Mouse (Mus musculus) NIH3T3 (cell line): Measurements from ENCODE around the gene Map4.

Experiments
- DNase-seq: peaks from one replicate; pipeline ENCODE4 v3.0.0-alpha.2; 2012; ENCODE audit warnings: low read depth

The Map4 gene

GRCm38 (mm10) chr9:110001946-110002345 is 70.7 kb downstream of the Map4 start:
- no peak for DNase-seq

- no peak for DNase-seq
These were observed 71.2 kb downstream of the Map4 start for GRCm38 (mm10) chr9:110002413-110002812.

GRCm38 (mm10) chr9:110019224-110019623 is 88.0 kb downstream of the Map4 start:
- DNase-seq: no peak

GRCm38 (mm10) chr9:110020405-110020804 is 89.1 kb downstream of the Map4 start:
- DNase-seq: no peak

GRCm38 (mm10) chr9:110021463-110021862 is 90.2 kb downstream of the Map4 start:
- no peak for DNase-seq

GRCm38 (mm10) chr9:110022151-110022550 is 90.9 kb downstream of the Map4 start:
- peak; percentile 6 for DNase-seq

- DNase-seq: no peak
These were observed 103.8 kb downstream of the Map4 start for GRCm38 (mm10) chr9:110035091-110035490.

GRCm38 (mm10) chr9:110037895-110038294 is 106.6 kb downstream of the Map4 start:
- no peak for DNase-seq

GRCm38 (mm10) chr9:110038485-110038884 is 107.2 kb downstream of the Map4 start:
- no peak for DNase-seq

GRCm38 (mm10) chr9:110044373-110044772 is 113.1 kb downstream of the Map4 start:
- DNase-seq: no peak

GRCm38 (mm10) chr9:110045763-110046377 is 114.6 kb downstream of the Map4 start:
- no peak for DNase-seq

GRCm38 (mm10) chr9:110047260-110047659 is 116.0 kb downstream of the Map4 start:
- DNase-seq: no peak

- peak; percentile 72 for DNase-seq
These were observed 116.6 kb downstream of the Map4 start for GRCm38 (mm10) chr9:110047857-110048256.

GRCm38 (mm10) chr9:110051184-110051583 is 119.9 kb downstream of the Map4 start:
- no peak for DNase-seq

- DNase-seq: no peak
These were observed 120.8 kb downstream of the Map4 start for GRCm38 (mm10) chr9:110051869-110052661.

GRCm38 (mm10) chr9:110052951-110053304 is 121.7 kb downstream of the Map4 start:
- DNase-seq: no peak

- peak; percentile 18 for DNase-seq
These were observed 122.2 kb downstream of the Map4 start for GRCm38 (mm10) chr9:110053305-110054079.

GRCm38 (mm10) chr9:110054080-110054421 is 122.8 kb downstream of the Map4 start:
- DNase-seq: no peak

- no peak for DNase-seq
These were observed 123.5 kb downstream of the Map4 start for GRCm38 (mm10) chr9:110054781-110055180.

- DNase-seq: no peak
These were observed 125.9 kb downstream of the Map4 start for GRCm38 (mm10) chr9:110057200-110057599.

- DNase-seq: no peak
These were observed 129.5 kb downstream of the Map4 start for GRCm38 (mm10) chr9:110060761-110061160.

- DNase-seq: no peak
These were observed 131.1 kb downstream of the Map4 start for GRCm38 (mm10) chr9:110062405-110062804.

GRCm38 (mm10) chr9:110062861-110063260 is 131.6 kb downstream of the Map4 start:
- DNase-seq: no peak
